Mouse (Mus musculus) liver, adult 2 months (tissue): ENCODE data around the gene Tspan32. TPM values are rescaled to one million over a fixed set of nuclear protein-coding genes. Genes with fewer than 3 reads are reported as not detected.

Experiments
- DNase-seq: peaks from one replicate; pipeline ENCODE4 v3.0.0-alpha.2; 2011; ENCODE audit warnings: low read depth, low spot score; ENCODE audit errors: extremely low read depth
- H3K27ac ChIP-seq: fragments of 200-500 bp; replicated peaks from 2 replicates; pipeline ENCODE4 v1.5.1; 2012; ENCODE audit warnings: low read depth, mild to moderate bottlenecking, control low read depth, inconsistent platforms, low read length; ENCODE audit not compliant: insufficient read depth
- H3K27me3 ChIP-seq: fragments of 200-500 bp; 2 replicates; pipeline ENCODE4 v1.6.1; 2012; ENCODE audit warnings: mild to moderate bottlenecking, moderate library complexity, low read length, inconsistent platforms; ENCODE audit not compliant: control insufficient read depth, insufficient read depth
- H3K36me3 ChIP-seq: fragments of 200-500 bp; 2 replicates; pipeline ENCODE4 v1.6.1; 2012; ENCODE audit warnings: low read length, inconsistent platforms; ENCODE audit not compliant: control insufficient read depth, insufficient read depth
- H3K4me1 ChIP-seq: fragments of 200-500 bp; 2 replicates; pipeline ENCODE4 v1.6.1; 2011; ENCODE audit warnings: low read length; ENCODE audit not compliant: control insufficient read depth, insufficient read depth
- H3K4me3 ChIP-seq: fragments of 200-500 bp; 2 replicates; pipeline ENCODE4 v1.5.1; 2011; ENCODE audit warnings: low read depth, mild to moderate bottlenecking, control low read depth, low read length, moderate library complexity; ENCODE audit not compliant: insufficient read depth
- H3K79me2 ChIP-seq: fragments of 200-500 bp; 2 replicates; pipeline ENCODE4 v1.6.1; 2012; ENCODE audit warnings: inconsistent platforms, mild to moderate bottlenecking, low read length, moderate library complexity; ENCODE audit not compliant: control insufficient read depth, insufficient read depth
- H3K9ac ChIP-seq: fragments of 200-500 bp; 2 replicates; pipeline ENCODE4 v1.6.1; 2012; ENCODE audit warnings: low read depth, mild to moderate bottlenecking, control low read depth, inconsistent platforms, low read length
- CTCF ChIP-seq: fragments of 200-500 bp; IDR thresholded peaks from 2 replicates; pipeline ENCODE4 v1.5.1; 2011; ENCODE audit warnings: low read depth, low read length, control low read depth
- POLR2A ChIP-seq: fragments of 200-500 bp; IDR thresholded peaks from 2 replicates; pipeline ENCODE4 v1.6.1; 2011; ENCODE audit warnings: low read length, control low read depth; ENCODE audit not compliant: insufficient read depth; ENCODE audit errors: extremely low read depth
- WGBS: fragments of 180-500 bp; shearing (Covaris S2); methylation state at CpG from one replicate; pipeline ENCODE4 v1.1.7; 2018; 5-methylcytosine and 5-hydroxymethylcytosine counted together
- polyA plus RNA-seq: library from polyadenylated mRNA; depleted of rRNA; stranded (reverse); fragments of >200 nt; gene quantifications from 2 replicates; pipeline ENCODE4 v1.2.3, GENCODE M21; 2012
- total RNA-seq: library from RNA; depleted of rRNA; stranded (reverse); fragments of >200 nt; gene quantifications from 2 replicates; pipeline ENCODE4 v1.2.3, GENCODE M21; 2014

Tspan32 gene
- total and polyA plus RNA-seq, 2 experiments: 0.46 to 1.0 TPM

DNA sequence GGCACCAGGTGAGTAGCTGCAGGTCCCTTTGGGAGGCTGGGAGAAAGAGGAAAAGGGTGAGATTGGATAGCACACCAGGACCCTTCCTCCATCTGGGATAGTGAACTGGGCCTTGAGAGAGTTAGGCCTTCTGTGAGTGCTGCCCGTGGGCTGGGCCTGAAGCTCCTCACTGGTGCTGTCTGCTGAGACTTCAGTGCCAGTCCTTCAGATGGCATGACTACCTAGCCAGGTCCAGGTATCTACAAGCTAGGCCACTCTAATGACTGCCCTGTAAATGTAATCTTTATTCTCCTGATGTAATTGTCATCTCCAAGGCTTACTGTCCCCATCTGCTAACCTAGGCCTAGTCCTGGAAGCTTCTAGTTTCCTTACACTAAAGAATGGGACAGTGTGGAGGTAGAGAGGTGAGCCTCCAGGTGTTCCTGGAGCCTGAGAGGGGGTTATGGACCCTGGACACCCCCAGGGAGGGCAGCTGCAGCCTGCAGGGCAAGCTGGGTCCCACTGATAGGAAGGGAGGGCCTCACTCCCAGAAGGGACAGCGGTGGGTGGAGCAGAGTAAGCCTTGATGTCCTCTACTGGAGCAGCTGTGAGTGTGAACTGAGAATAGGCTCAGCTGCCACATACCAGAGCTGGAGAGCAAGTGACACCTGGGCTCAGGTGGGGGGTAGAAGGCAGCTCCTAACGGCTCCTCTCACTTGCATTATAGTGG, 9.1 kb upstream of the Tspan32 start:
- H3K27me3 ChIP-seq: no peaks in the 10 kb centered on the region
- H3K36me3 ChIP-seq: no peaks in the 10 kb centered on the region
- no peaks in the 10 kb centered on the region for H3K4me1 ChIP-seq
- WGBS: 80% methylated on average over 3 of the region's 3 CpGs
- TF ChIP-seq POLR2A (no peak), CTCF (no peak)
- no peaks in the 10 kb centered on the region for H3K79me2 ChIP-seq
- no peak overlapping the region for H3K27ac ChIP-seq
- no peak overlapping the region for H3K9ac ChIP-seq
- no peak for DNase-seq
- H3K4me3 ChIP-seq: no peak overlapping the region

DNA sequence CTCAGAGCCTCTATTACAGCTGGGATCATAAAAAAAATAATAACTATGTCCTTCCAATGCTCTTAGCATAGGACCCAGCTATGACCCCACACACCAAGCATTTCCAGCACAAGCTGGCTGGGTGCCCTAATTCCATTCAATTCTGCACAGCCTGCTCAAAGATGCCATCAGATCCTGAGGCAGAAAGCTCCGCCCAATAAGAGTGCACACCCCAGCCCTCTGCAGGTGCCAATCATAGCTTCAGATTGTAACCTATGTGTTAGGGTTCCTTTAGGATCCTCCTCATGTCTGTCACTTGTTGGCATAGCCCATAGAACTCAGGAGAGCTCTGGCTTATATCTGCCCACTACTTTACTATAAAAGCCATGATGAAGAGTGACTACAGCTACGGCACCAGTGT, 7.8 kb upstream of the Tspan32 start:
- 83% methylated on average over 2 of the region's 2 CpGs for WGBS
- TF ChIP-seq CTCF: no peak
- TF ChIP-seq POLR2A: no peak
- Histone ChIP-seq H3K4me1 (no peaks in the 10 kb centered on the region), H3K4me3 (no peak overlapping the region), H3K36me3 (no peaks in the 10 kb centered on the region), H3K27me3 (no peaks in the 10 kb centered on the region), H3K79me2 (no peaks in the 10 kb centered on the region), H3K27ac (no peak overlapping the region), H3K9ac (no peak overlapping the region)
- DNase-seq: no peak

DNA sequence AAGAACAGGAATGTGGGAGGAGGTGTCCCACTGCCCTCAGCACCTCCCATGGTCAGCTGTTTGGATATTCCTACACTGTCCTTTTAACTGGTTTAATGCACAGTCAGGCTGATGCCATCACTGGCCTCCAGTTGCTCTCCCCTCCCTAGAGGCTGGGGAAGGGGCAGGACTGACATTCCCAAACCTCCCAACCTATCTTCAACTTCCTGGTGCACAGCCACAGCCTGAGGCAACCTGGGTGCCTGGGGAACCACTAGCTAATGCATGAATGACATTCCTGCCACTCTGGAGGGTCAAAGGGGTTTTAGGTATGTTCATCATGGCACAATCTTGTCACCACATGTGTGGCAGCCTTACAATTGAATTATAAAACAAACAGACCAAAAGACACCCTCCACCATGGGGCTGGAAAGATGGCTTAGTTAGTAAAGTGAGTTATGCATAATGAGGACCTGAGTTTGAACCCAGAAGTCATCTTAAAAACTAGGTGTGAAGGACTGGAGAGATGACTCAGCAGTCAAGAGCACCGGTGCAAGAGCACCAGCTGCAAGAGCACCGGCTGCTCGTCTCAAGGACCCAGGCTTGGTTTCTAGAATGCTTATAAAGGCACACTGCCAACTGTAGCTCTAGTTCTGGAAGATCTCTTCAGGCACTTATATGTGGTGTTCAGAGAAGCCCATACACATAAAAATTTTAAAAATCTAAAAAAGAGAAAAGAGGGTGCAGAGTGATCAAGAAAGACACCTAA, 7.3 kb upstream of the Tspan32 start:
- no peak overlapping the region for H3K9ac ChIP-seq

DNA sequence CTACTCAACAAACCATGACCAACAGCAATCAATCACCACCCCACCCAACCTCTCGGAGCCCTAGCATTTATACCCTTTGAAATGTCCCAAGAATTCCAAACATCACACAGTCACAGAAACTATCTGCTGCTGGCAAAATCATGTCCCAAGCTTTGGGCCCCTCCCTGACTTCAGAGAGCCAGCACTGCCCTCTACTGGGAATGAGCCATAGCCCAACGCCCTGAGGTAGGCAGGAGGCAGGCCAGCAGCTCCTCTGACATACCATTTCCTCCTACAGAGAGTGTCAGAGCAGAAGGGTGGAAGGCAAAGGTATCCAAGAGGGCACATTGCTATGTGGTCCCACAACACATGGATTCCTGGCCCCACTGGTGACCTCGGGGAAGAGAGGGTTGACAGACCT, 2.2 kb upstream of the Tspan32 start:
- Histone ChIP-seq H3K27me3 (no peaks in the 10 kb centered on the region), H3K27ac (no peak overlapping the region), H3K79me2 (no peaks in the 10 kb centered on the region), H3K36me3 (no peaks in the 10 kb centered on the region), H3K4me1 (no peaks in the 10 kb centered on the region), H3K4me3 (no peak overlapping the region), H3K9ac (no peak overlapping the region)
- TF ChIP-seq CTCF: peak; percentile 51
- TF ChIP-seq POLR2A: no peak
- 54% methylated on average over 3 of the region's 3 CpGs for WGBS
- DNase-seq: no peak

More for the DNA sequence above, 7.3 kb upstream of the Tspan32 start:
- Histone ChIP-seq H3K4me1 (no peaks in the 10 kb centered on the region), H3K4me3 (no peak overlapping the region), H3K36me3 (no peaks in the 10 kb centered on the region), H3K27me3 (no peaks in the 10 kb centered on the region), H3K27ac (no peak overlapping the region), H3K79me2 (no peaks in the 10 kb centered on the region)
- no peak for TF ChIP-seq POLR2A
- TF ChIP-seq CTCF: no peak
- DNase-seq: no peak
- 79% methylated on average over 3 of the region's 3 CpGs for WGBS

DNA sequence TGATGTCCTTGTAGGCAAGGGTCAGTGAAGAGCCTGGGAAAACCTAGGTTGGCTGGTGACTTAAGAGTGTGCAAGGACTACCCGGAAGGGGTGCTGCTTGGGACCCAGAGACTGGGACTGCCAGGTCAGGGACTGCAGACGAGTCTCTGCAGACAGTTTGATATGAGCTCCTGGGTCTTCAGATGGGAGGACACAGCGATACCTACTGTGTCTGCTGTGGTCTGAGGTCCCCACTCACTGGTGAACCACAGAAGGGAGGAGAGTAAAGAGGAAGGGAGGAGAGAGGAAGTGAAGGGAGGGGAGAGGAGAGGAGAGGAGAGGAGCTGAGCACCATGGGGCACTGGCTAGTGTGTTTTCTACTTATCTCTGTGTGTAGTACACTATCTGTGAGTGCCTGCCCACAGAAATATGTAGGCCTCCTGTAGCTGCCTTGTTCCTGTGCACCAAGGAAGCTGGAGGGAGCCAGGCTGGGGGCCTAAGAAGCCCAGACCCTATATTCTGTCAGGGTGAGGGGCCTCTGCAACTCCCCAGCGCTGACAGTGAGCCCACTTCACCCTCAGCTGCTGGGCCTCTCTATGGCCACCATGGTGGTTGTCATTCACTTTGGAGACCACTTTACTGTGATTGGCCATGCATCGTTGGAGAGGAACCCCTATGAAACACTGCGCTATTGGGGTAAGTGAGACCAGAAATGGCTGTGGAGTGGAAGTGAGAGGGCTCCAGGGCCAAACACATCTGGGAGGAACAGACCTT, 674 bp downstream of the Tspan32 start:
- no peak overlapping the region for H3K27ac ChIP-seq
- H3K4me3 ChIP-seq: no peak overlapping the region
- no peak overlapping the region for H3K9ac ChIP-seq
- WGBS: 91% methylated on average over 6 of the region's 6 CpGs
- no peaks in the 10 kb centered on the region for H3K36me3 ChIP-seq
- TF ChIP-seq CTCF: no peak
- TF ChIP-seq POLR2A: no peak
- H3K27me3 ChIP-seq: no peaks in the 10 kb centered on the region
- DNase-seq: no peak
- no peaks in the 10 kb centered on the region for H3K79me2 ChIP-seq
- H3K4me1 ChIP-seq: peaks cover 4% of the 10 kb centered on the region; the same call in 1 of the 2 replicates
